Mouse (Mus musculus) liver (tissue): ENCODE data around the gene Col8a1.

Experiments used
- DNase-seq: peaks from one replicate; pipeline ENCODE4 v3.0.0-alpha.2; 2020; ENCODE audit warnings: mixed read lengths

Gene Col8a1

DNA sequence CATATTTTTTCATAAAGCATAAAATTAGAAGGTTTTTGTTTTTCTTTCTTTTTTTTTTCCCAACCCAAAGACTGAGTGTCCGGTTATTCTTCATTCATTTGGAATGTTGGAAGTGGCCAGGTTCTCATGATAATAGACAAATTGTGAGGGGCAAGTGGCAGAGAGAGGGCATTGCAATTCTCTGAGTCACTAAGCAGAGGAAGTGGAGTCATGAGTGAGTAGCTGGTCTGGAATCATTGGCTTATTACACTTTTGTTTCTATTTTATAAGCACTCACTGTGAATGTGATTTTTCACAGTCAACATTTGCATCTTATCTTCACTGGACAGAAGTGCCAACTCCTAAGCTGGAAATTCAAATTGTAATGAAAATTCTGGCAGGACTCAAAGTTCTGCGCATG is 82.9 kb downstream of the Col8a1 start:
- no peak for DNase-seq

DNA sequence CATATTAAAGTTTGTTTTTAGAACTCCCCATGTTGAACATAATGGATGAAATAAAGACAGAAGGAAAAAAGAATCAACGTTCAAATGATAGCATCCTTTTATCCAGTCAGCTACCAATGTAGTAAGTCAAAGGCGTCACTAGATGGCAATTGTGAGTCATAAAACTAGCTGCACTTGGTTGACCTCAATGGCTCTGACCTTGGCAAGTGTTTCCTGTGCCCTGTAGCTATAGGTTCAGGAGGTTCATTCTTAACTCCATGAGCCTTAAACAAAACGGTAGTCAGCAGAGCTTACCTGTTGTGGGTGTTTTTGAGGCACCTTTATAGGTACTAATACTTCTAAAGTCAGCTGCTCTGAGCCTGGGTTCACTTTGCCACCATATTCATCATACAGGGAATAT is 85.2 kb downstream of the Col8a1 start:
- no peak for DNase-seq

DNA sequence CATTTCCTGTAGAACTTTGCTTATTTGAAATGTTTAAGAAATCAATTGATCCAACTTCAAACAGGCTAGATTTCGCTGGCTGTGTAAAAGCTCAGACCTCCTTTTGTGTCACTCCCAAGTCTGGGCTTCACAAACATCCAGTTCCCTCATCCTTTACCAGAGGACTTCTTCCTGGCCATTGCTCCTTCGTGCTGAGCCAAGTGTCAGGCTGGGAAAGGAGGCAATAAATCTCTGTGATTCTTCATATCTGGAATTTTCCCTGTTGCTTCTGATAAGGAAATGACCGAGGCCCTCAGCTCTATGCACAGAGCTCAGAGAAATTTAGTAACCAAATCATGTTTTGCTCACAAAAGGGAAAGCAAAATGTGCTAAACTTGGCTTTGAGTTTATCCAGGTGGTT is 91.9 kb downstream of the Col8a1 start:
- no peak for DNase-seq

DNA sequence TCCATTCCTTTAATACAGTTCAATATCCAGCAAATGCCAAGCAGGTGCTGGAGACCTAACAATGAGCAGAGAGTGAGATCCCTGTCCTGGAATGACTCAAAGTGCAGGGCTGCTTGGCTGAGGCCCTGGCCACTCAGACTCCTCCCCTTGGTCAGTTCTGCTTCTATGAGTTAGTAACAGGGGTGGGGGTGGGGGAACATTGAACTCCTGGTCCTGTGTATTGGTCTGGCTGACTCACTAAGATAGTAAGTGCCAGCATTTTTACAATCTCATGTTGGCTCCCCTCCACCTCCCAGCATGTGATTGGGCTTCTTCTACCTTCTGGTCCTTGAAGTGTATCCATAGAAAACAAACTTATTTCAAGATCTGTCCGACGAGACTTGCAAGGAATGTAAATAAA is 104.6 kb downstream of the Col8a1 start:
- DNase-seq, result no peak

DNA sequence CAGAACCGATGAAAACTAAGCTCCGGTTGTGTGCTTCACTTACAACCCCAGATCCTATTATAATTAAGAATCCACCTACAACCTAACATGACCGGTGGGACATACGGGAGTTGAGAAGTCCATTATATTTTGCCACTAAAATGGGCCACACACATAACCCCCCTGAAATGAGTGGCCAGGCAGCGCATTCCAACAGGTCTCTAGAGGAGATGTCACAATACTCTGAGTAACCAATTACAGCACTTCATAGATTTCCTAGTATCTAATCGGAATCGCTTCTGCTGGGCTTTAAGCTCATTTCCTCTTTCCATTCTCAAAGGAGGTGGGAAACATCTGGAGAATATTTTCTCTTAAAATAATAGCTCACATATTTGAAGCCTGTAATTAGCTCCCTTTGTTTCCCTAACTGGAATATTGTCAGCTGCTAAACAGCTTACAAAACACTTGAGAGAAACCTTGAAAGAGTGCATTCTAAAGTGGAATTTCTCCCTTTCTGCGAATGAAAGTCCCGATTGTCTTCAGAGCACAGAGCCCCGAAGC is 113.1 kb downstream of the Col8a1 start:
- DNase-seq, result no peak

DNA sequence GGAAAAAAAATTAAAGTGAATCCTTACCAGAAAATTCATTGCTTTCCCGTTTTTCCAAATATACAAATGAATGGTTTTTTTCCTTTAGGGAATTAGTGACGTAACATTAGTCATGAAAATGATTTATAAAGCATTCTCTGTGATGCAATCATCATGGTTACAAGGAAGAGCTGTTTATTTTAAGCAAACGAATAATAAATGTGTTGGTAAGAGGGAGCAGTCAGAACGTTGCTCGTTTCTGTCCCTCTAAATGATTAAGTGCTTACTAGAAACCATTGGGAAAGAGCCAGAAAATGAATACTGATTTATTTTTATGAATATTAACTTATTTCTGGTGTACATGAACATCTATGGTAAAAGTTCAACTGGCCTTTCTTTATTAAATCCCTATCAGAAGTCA is 119.8 kb downstream of the Col8a1 start:
- no peak for DNase-seq

DNA sequence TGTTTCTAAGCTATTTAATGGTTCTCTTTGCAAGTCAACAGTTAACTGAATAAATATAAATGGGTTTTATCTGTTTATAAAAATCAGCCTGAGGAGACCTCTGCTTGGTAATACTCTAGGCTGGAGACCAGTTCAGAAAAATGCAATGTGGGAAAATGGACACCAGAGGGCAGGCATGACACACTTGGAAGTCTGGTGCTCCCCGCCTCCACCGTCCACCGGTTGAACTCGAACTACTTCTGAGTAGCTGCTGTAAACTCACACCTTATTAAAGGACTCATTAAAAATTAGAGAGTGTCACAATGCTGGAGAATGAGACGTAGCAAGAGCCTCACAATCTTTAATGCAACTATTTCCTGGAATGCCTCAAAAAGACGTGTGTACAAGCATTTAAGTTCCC is 120.3 kb downstream of the Col8a1 start:
- DNase-seq, result peak; percentile 61

DNA sequence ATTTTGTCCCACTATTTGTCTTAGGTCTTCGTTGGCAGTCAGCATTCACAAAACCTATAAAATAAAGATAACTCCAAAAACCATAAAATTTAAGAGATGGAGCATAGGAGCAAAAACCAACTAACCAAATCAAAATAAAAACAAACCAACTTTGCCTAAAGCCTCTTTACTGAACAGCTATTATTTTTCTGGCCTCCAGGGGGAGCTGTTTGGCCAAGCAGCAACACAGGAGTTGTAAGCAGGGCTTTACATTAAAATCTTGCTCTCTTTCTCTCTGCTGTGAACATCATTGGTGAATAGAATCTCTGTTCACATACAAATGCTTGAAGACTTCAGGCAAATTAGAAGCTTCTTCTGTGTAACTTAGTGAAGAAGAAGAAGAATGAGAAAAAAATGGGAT is 142.8 kb downstream of the Col8a1 start:
- DNase-seq, result peak; percentile 29

DNA sequence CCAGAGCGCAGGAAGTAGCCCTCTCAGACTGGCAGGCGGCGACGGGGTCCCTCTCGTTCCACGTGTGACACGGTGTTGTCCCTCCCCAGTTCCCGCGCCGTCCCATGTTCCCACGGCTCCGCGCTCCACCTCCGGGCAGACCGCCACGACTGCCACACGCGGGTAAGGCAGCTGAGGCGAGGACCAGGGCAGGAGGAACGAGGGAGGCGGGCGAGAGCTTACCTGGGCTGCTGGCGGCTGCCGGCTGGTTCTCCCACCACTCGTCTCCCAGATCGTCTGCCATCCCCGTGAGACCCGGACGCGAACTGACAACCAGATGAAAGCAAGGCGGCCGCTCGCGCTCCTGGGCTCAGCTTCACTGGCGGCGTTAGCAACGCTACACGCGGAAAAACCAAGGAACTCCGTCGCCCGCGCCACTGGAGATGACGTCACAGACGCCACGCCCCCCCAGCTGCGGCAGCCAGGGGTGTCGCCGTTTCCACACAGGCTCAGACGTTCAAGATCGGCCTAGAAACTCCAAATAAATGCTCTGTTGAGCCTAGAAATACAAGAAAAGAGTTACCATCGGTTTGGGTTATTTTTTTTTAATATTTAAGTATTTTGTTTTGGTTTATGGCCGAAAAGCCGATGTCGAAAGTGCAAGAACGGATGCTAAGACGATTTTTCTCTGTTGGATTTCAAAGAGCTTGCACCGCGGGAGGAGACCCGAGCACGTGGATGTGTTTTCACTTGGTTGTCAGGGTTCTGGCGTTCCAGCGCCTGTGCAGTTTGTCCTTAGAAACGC is 147.9 kb downstream of the Col8a1 start, which contains the start of gene Cmss1:
Cmss1 (minus strand) TSS at position 421 of the 784 bp plus-strand sequence.
- peak; percentile 91 for DNase-seq

DNA sequence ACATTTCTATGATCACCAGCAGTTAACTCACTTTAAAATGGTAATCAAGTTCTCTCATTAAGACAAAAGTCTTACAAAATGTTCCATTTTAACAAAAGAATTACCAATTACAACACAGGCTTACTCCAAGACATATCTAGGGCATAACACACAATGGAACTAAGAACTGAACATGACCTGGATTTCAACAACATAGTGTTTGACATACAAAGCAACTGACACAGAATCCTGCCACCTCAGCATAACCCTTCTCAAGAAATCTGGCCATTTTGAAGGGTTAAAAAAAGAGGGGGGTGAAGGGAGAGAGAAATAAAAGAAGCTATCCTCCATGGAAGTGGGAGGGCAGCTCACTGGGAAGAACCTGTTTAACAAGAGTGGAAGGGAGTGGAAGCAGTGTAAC is 153.5 kb downstream of the Col8a1 start:
- no peak for DNase-seq

DNA sequence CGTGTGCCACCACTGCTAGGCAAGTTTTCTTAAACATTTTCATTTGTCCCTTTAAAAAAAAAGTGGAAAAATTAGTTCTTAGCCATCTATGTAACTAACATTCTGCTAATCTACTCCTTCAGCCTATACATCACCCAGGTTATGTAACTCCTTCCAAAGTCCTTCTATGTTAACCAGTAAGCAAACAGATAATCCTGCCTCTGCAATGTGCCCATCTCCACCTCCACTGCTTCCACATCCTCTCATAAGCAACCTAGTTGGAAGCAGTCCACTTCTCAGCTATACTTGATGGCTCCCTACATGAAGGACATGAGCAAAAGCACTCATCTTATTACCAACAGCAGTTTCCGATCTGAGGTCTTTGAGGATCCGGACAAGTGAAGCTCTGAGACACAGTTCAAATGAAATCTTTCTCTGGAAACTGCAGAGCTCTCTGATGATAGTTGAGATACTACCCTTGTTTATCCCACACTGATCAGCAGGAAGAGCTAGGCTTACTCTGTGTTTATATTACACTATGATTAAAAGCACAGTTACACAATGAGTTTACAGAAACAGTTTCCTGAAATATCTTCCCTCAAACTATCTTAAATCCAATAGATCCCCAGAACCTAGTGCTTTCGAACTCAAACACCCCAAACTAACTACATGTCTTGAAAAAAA is 157.1 kb downstream of the Col8a1 start:
- no peak for DNase-seq

DNA sequence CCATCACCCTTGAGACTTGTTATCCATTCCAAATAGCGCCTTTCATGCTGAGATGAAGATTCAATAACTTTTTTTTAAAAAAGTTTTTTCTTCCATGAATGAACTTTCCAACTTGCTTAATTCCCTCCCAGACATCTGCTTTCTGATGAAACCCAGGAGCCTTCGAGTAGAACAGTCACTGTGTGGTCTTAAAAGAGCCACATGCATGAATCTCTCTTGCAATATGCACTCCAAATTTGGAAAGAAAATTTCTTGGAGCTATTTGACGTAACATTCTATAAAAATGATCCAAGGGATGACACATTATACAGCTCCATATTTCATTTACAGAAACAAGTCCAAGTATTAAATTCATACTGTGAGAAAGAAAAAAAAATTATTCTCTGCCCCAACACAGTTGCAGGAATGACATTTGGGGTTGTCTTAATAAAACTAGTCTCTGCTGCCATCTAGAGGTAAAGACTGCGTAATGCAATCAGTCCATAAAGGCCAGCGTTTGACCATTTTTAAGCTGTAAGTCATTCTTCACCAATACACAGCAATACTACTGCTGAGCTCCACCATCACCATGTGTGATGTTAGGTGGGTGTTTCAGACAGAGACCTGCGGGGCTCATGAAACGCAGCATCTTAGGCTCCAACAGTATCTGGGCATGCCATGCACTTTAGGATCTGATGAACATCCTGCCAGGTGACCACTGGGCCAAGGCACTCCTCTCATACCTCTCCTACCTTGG is 160.9 kb downstream of the Col8a1 start:
- no peak for DNase-seq

DNA sequence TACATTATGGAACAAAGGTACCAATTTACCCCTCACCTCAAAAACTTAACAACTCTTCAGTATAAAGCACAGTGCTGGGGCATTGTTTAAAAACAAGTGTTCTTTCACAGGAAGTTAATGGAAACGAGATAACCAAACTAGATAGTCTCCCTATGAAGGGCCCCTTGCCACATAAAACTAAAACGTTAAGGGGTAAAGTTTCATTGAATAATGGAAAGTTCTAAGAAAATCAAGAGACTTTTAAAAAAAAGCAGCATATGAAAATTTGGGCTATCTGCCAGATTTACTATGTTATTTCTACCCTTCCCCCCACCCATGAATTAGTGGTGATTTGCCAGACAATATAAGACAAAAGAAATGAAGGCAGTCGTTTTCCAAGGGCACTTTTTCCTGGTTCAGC is 169.3 kb downstream of the Col8a1 start:
- no peak for DNase-seq

DNA sequence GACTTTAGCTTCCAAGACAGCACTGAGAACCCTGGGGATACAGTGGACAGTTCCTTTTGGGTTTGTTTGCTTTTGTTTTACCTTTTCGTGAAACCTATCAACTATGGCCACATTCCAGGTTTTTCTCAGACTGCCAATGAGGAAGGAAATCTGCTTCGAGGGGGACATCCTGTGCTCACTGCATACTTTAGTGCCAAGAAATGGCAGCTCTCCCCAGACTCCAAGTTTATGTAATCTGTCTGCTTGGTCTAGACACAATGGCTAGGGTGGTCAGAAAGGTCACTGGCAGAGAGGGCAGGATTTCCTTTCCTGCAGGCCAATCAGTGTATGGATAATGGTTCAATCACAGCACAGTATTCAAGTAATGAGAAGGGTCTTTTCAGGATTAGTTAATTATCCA is 172.5 kb downstream of the Col8a1 start:
- no peak for DNase-seq

DNA sequence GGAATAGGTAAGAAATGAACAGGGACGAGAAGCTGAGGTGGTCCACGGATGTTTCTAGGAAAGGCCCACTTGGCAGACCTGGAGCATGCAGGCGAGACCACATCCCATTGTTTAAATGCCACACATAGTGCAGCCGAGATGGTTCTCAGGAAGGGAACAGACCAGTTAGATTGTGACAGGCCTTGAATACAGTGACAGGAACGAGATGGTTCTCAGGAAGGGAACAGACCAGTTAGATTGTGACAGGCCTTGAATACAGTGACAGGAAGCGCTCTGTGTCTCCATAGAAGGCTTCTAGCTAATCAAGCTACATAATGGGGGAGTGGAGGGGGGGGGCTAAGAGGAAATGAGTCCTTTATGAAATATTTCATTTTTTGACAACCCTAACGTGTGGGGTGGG is 174.5 kb downstream of the Col8a1 start:
- DNase-seq, result no peak

DNA sequence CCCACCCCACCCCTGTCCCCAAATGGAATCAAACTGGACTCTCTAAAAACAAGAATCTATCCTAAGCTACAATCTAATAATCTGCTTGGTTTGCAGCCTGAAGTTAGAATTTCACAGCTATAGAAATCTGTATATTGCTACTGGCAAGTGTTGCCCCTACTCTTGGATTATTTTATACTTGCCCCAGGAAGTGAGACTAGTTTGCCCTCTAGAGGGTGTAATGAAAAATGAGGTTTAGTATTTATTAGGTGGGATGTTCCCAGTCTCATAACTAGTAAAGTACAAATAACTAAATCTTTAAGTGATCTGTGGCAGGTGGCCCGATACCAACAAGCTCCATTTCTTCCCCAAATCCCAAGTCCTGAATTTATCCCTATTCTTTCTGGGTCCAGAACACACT is 177.0 kb downstream of the Col8a1 start:
- no peak for DNase-seq

DNA sequence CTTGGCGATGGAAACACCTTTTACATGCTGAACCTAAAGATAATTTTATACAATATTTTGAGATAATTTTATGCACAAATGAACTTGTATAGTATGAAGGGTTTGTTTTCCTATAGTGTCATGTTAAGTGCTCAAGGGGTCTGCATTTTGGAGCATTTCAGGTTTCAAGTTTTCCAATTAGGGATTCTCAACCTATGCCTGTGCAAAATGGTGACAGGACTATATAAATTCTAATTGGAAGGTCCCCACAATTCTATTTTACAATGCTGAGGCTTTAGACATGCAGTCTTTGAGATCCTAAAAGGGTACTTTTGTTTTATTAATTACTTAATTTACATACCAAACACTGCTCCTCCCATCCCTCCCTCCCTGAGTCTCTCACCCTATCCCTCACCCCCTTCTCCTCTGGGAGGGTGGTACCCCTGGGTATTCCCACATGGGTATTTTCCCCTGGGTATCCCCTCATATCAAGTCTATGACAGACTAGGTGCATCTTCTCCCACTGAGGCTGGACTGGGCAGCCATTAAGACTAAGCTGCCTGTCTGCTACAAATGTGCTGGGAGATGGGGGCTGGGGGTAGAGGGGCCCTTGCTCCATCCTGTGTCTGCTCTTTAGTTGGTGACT is 178.7 kb downstream of the Col8a1 start:
- DNase-seq, result no peak
